Mouse (Mus musculus): Measurements from ENCODE around the gene Pdzd2. TPM values are rescaled to one million over a fixed set of nuclear protein-coding genes. Genes with fewer than 3 reads are reported as not detected.

Gene Pdzd2
- polyA plus RNA-seq, 1 experiment from 2014 or later, result 32.8 TPM

GRCm38 (mm10) chr15:12513526-12513925, 226.2 kb downstream of the Pdzd2 start:
- H3K36me3 ChIP-seq (ENCODE audit: control insufficient read depth, insufficient read depth, low read length), result no peaks in the 10 kb centered on the region
- 79% methylated on average over 9 of the region's 9 CpGs for WGBS
- peaks cover 9% of the 10 kb centered on the region; the same call in 1 of the 2 replicates for H3K4me1 ChIP-seq (ENCODE audit: control insufficient read depth, insufficient read depth, low read length)
- H3K4me2 ChIP-seq (replicated peaks; ENCODE audit: low read depth, low read length), result no peak overlapping the region
- H3K9ac ChIP-seq (replicated peaks; ENCODE audit: low read depth, low read length), result no peak overlapping the region
- no peak overlapping the region for H3K27ac ChIP-seq (ENCODE audit: low read length)
- ATAC-seq (ENCODE audit: insufficient number of reproducible peaks, insufficient read depth, low FRiP score, low read depth), result no peak
- H3K9me3 ChIP-seq (ENCODE audit: control insufficient read depth, low read depth, low read length), result no peaks in the 10 kb centered on the region
- no peak overlapping the region for H3K4me3 ChIP-seq (ENCODE audit: low read depth, low read length)
- H3K27me3 ChIP-seq (ENCODE audit: control insufficient read depth, insufficient read depth, low read length), result no peaks in the 10 kb centered on the region

- Histone ChIP-seq H3K4me2 (replicated peaks; ENCODE audit: low read depth, low read length) (no peak overlapping the region), H3K9ac (replicated peaks; ENCODE audit: low read depth, low read length) (no peak overlapping the region), H3K4me3 (ENCODE audit: low read depth, low read length) (no peak overlapping the region), H3K36me3 (ENCODE audit: control insufficient read depth, insufficient read depth, low read length) (no peaks in the 10 kb centered on the region), H3K27me3 (ENCODE audit: control insufficient read depth, insufficient read depth, low read length) (no peaks in the 10 kb centered on the region), H3K9me3 (ENCODE audit: control insufficient read depth, low read depth, low read length) (no peaks in the 10 kb centered on the region), H3K27ac (ENCODE audit: low read length) (no peak overlapping the region), H3K4me1 (ENCODE audit: control insufficient read depth, insufficient read depth, low read length) (no peaks in the 10 kb centered on the region)
- no peak for ATAC-seq (ENCODE audit: insufficient number of reproducible peaks, insufficient read depth, low FRiP score, low read depth)
- WGBS, result 78% methylated on average over 10 of the region's 10 CpGs
These were observed 230.9 kb downstream of the Pdzd2 start for GRCm38 (mm10) chr15:12508765-12509377.

- H3K4me2 ChIP-seq (replicated peaks; ENCODE audit: low read depth, low read length), result no peak overlapping the region
- 92% methylated on average over 4 of the region's 4 CpGs for WGBS
- H3K36me3 ChIP-seq (ENCODE audit: control insufficient read depth, insufficient read depth, low read length), result no peaks in the 10 kb centered on the region
- H3K9me3 ChIP-seq (ENCODE audit: control insufficient read depth, low read depth, low read length), result no peaks in the 10 kb centered on the region
- H3K4me1 ChIP-seq (ENCODE audit: control insufficient read depth, insufficient read depth, low read length), result no peaks in the 10 kb centered on the region
- H3K4me3 ChIP-seq (ENCODE audit: low read depth, low read length), result no peak overlapping the region
- H3K9ac ChIP-seq (replicated peaks; ENCODE audit: low read depth, low read length), result no peak overlapping the region
- ATAC-seq (ENCODE audit: insufficient number of reproducible peaks, insufficient read depth, low FRiP score, low read depth), result no peak
- no peaks in the 10 kb centered on the region for H3K27me3 ChIP-seq (ENCODE audit: control insufficient read depth, insufficient read depth, low read length)
- H3K27ac ChIP-seq (ENCODE audit: low read length), result no peak overlapping the region
These were observed 232.2 kb downstream of the Pdzd2 start for GRCm38 (mm10) chr15:12507523-12507922.

GRCm38 (mm10) chr15:12506514-12506913, 233.2 kb downstream of the Pdzd2 start:
- Histone ChIP-seq H3K9ac (replicated peaks; ENCODE audit: low read depth, low read length) (no peak overlapping the region), H3K4me1 (ENCODE audit: control insufficient read depth, insufficient read depth, low read length) (no peaks in the 10 kb centered on the region), H3K4me3 (ENCODE audit: low read depth, low read length) (no peak overlapping the region), H3K27me3 (ENCODE audit: control insufficient read depth, insufficient read depth, low read length) (no peaks in the 10 kb centered on the region), H3K4me2 (replicated peaks; ENCODE audit: low read depth, low read length) (no peak overlapping the region), H3K36me3 (ENCODE audit: control insufficient read depth, insufficient read depth, low read length) (no peaks in the 10 kb centered on the region), H3K27ac (ENCODE audit: low read length) (no peak overlapping the region), H3K9me3 (ENCODE audit: control insufficient read depth, low read depth, low read length) (no peaks in the 10 kb centered on the region)
- 79% methylated on average over 10 of the region's 10 CpGs for WGBS
- no peak for ATAC-seq (ENCODE audit: insufficient number of reproducible peaks, insufficient read depth, low FRiP score, low read depth)

- Histone ChIP-seq H3K4me1 (ENCODE audit: control insufficient read depth, insufficient read depth, low read length) (no peaks in the 10 kb centered on the region), H3K9me3 (ENCODE audit: control insufficient read depth, low read depth, low read length) (no peaks in the 10 kb centered on the region), H3K27ac (ENCODE audit: low read length) (no peak overlapping the region), H3K9ac (replicated peaks; ENCODE audit: low read depth, low read length) (no peak overlapping the region), H3K4me3 (ENCODE audit: low read depth, low read length) (no peak overlapping the region), H3K27me3 (ENCODE audit: control insufficient read depth, insufficient read depth, low read length) (no peaks in the 10 kb centered on the region), H3K36me3 (ENCODE audit: control insufficient read depth, insufficient read depth, low read length) (no peaks in the 10 kb centered on the region), H3K4me2 (replicated peaks; ENCODE audit: low read depth, low read length) (no peak overlapping the region)
- WGBS, result 78% methylated on average over 4 of the region's 4 CpGs
- no peak for ATAC-seq (ENCODE audit: insufficient number of reproducible peaks, insufficient read depth, low FRiP score, low read depth)
These were observed 233.6 kb downstream of the Pdzd2 start for GRCm38 (mm10) chr15:12506085-12506484.

- Histone ChIP-seq H3K4me3 (ENCODE audit: low read depth, low read length) (no peak overlapping the region), H3K27me3 (ENCODE audit: control insufficient read depth, insufficient read depth, low read length) (no peaks in the 10 kb centered on the region), H3K36me3 (ENCODE audit: control insufficient read depth, insufficient read depth, low read length) (no peaks in the 10 kb centered on the region), H3K9me3 (ENCODE audit: control insufficient read depth, low read depth, low read length) (no peaks in the 10 kb centered on the region), H3K4me2 (replicated peaks; ENCODE audit: low read depth, low read length) (no peak overlapping the region), H3K27ac (ENCODE audit: low read length) (no peak overlapping the region), H3K9ac (replicated peaks; ENCODE audit: low read depth, low read length) (no peak overlapping the region), H3K4me1 (ENCODE audit: control insufficient read depth, insufficient read depth, low read length) (no peaks in the 10 kb centered on the region)
- WGBS, result 91% methylated on average over 11 of the region's 11 CpGs
- ATAC-seq (ENCODE audit: insufficient number of reproducible peaks, insufficient read depth, low FRiP score, low read depth), result no peak
These were observed 234.2 kb downstream of the Pdzd2 start for GRCm38 (mm10) chr15:12505556-12505955.

GRCm38 (mm10) chr15:12503907-12504306, 235.8 kb downstream of the Pdzd2 start:
- no peaks in the 10 kb centered on the region for H3K36me3 ChIP-seq (ENCODE audit: control insufficient read depth, insufficient read depth, low read length)
- no peak overlapping the region for H3K27ac ChIP-seq (ENCODE audit: low read length)
- no peak for ATAC-seq (ENCODE audit: insufficient number of reproducible peaks, insufficient read depth, low FRiP score, low read depth)
- H3K4me3 ChIP-seq (ENCODE audit: low read depth, low read length), result no peak overlapping the region
- H3K4me1 ChIP-seq (ENCODE audit: control insufficient read depth, insufficient read depth, low read length), result no peaks in the 10 kb centered on the region
- H3K4me2 ChIP-seq (replicated peaks; ENCODE audit: low read depth, low read length), result no peak overlapping the region
- WGBS, result 79% methylated on average over 9 of the region's 9 CpGs
- H3K9me3 ChIP-seq (ENCODE audit: control insufficient read depth, low read depth, low read length), result no peaks in the 10 kb centered on the region
- H3K27me3 ChIP-seq (ENCODE audit: control insufficient read depth, insufficient read depth, low read length), result no peaks in the 10 kb centered on the region
- H3K9ac ChIP-seq (replicated peaks; ENCODE audit: low read depth, low read length), result no peak overlapping the region

- Histone ChIP-seq H3K4me1 (ENCODE audit: control insufficient read depth, insufficient read depth, low read length) (no peaks in the 10 kb centered on the region), H3K27ac (ENCODE audit: low read length) (no peak overlapping the region), H3K9me3 (ENCODE audit: control insufficient read depth, low read depth, low read length) (no peaks in the 10 kb centered on the region), H3K27me3 (ENCODE audit: control insufficient read depth, insufficient read depth, low read length) (no peaks in the 10 kb centered on the region), H3K9ac (replicated peaks; ENCODE audit: low read depth, low read length) (no peak overlapping the region), H3K4me3 (ENCODE audit: low read depth, low read length) (no peak overlapping the region), H3K4me2 (replicated peaks; ENCODE audit: low read depth, low read length) (no peak overlapping the region), H3K36me3 (ENCODE audit: control insufficient read depth, insufficient read depth, low read length) (no peaks in the 10 kb centered on the region)
- 69% methylated on average over 13 of the region's 13 CpGs for WGBS
- ATAC-seq (ENCODE audit: insufficient number of reproducible peaks, insufficient read depth, low FRiP score, low read depth), result no peak
These were observed 237.7 kb downstream of the Pdzd2 start for GRCm38 (mm10) chr15:12501924-12502548.

GRCm38 (mm10) chr15:12500674-12501073, 239.1 kb downstream of the Pdzd2 start:
- H3K4me3 ChIP-seq (ENCODE audit: low read depth, low read length), result no peak overlapping the region
- no peak for ATAC-seq (ENCODE audit: insufficient number of reproducible peaks, insufficient read depth, low FRiP score, low read depth)
- H3K27me3 ChIP-seq (ENCODE audit: control insufficient read depth, insufficient read depth, low read length), result no peaks in the 10 kb centered on the region
- H3K9me3 ChIP-seq (ENCODE audit: control insufficient read depth, low read depth, low read length), result no peaks in the 10 kb centered on the region
- H3K36me3 ChIP-seq (ENCODE audit: control insufficient read depth, insufficient read depth, low read length), result no peaks in the 10 kb centered on the region
- no peak overlapping the region for H3K4me2 ChIP-seq (replicated peaks; ENCODE audit: low read depth, low read length)
- no peaks in the 10 kb centered on the region for H3K4me1 ChIP-seq (ENCODE audit: control insufficient read depth, insufficient read depth, low read length)
- 61% methylated on average over 4 of the region's 4 CpGs for WGBS
- H3K9ac ChIP-seq (replicated peaks; ENCODE audit: low read depth, low read length), result no peak overlapping the region
- no peak overlapping the region for H3K27ac ChIP-seq (ENCODE audit: low read length)
